Mouse (Mus musculus): ENCODE results near the gene Nup210l. TPM values are rescaled to one million over a fixed set of nuclear protein-coding genes. Genes with fewer than 3 reads are reported as not detected.

The Nup210l gene
- polyA plus RNA-seq, 1 experiment from 2014 or later = 0.50 TPM

DNA sequence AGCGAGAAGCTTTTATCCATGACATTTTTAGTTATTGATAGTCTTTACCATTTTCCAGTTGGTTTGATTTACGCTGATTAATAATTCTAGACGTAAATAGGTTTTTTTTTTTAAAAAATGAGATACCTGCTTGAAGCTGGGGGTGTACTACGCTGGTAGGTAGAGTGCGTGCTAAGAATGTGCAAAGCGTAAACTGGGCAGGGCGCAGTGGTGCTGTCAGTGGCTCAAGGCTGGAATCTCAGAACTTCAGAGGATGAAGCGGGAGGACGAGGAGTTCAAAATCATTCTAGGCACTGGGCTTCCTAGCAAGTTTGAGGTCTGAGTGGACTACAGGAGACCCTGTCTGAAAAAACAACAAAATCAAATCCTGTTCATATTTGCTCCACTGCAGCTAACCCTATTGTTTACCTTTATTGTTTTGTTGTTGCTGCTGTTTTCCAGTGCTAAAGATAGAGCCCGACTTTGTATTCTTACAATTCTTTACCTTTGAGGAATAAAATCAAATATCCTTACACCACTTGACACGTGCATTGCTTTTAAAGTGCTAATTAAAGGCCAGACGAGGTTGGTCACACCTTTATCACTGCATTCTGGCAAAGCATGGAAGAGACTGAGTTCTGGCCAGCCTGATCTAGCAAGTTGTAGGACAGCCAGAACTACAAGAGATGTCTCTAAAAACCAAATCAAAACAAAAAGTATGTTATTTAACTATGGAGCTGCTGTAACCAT is 110.2 kb downstream of the Nup210l start:
- Histone ChIP-seq H3K9ac (peak overlapping the region; percentile 30; the same call in 1 of the 2 replicates), H3K9me3 (no peaks in the 10 kb centered on the region), H3K27me3 (no peaks in the 10 kb centered on the region), H3K36me3 (replicated peaks) (peaks cover 35% of the 10 kb centered on the region), H3K27ac (peak overlapping the region; percentile 86; the same call in 1 of the 2 replicates), H3K4me1 (peaks cover 24% of the 10 kb centered on the region), H3K4me2 (peak overlapping the region; percentile 86), H3K4me3 (replicated peaks) (peak overlapping the region; percentile 84)
- 14% methylated on average over 12 of the region's 12 CpGs for WGBS
- ATAC-seq (ENCODE audit: low FRiP score) = peak; percentile 59; the same call in 1 of the 2 replicates

DNA sequence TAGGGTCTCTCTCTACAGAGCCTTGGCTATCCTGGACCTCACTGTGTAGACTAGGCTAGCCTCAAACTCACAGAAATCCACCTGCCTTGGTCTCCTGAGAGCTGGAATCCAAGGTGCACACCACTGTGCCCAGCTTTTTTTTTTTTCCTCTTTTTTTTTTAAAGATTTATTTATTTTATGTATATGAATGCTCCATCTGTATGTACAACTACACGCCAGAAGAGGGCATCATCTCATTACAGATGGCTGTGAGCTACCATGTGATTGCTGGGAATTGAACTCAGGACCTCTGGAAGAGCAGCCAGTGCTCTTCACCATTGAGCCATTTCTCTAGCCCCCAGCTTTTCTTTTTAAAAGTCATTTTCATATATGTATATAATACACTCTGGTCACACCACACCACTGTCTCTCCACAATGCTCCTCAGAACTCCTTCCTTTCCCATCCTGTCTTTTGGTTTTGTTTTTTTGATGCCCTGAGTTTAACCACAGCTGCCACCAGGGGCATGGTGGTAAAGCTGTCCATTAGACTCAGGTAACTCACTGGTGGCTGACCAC is 112.0 kb downstream of the Nup210l start:
- H3K4me3 ChIP-seq (replicated peaks) = no peak overlapping the region
- H3K27me3 ChIP-seq = no peaks in the 10 kb centered on the region
- H3K4me1 ChIP-seq = peaks cover 36% of the 10 kb centered on the region
- H3K27ac ChIP-seq = no peak overlapping the region
- no peaks in the 10 kb centered on the region for H3K9me3 ChIP-seq
- no peak overlapping the region for H3K4me2 ChIP-seq
- no peak for ATAC-seq (ENCODE audit: low FRiP score)
- peaks cover 18% of the 10 kb centered on the region for H3K36me3 ChIP-seq (replicated peaks)
- 39% methylated on average over 1 of the region's 1 CpGs for WGBS
- no peak overlapping the region for H3K9ac ChIP-seq

DNA sequence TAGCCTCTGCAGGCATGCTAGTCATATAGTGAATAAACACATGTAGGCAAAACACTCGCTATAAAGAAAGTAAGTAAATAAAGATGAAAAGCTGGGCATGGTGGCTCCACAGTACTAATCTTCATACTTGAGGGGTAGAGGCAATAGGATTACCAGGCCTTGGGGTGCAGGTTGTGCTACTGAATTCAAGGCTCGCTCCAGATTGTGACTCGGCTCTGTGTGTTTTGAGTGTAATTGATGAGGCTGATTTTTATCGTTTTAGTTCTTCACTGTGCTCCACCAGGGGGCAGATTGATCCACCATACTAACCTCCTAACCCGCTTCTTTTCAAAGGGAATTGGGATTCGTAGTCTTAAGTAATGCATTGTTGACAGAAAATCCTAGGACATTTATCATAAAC is 116.2 kb downstream of the Nup210l start:
- peak overlapping the region; percentile 69 for H3K4me2 ChIP-seq
- H3K9ac ChIP-seq = peak overlapping the region; percentile 63
- H3K4me1 ChIP-seq = peaks cover 18% of the 10 kb centered on the region
- H3K27me3 ChIP-seq = no peaks in the 10 kb centered on the region
- peaks cover 8% of the 10 kb centered on the region for H3K36me3 ChIP-seq (replicated peaks)
- peak overlapping the region; percentile 45 for H3K4me3 ChIP-seq (replicated peaks)
- ATAC-seq (ENCODE audit: low FRiP score) = peak; percentile 59
- peak overlapping the region; percentile 61 for H3K27ac ChIP-seq
- H3K9me3 ChIP-seq = no peaks in the 10 kb centered on the region
- 12% methylated on average over 6 of the region's 6 CpGs for WGBS

DNA sequence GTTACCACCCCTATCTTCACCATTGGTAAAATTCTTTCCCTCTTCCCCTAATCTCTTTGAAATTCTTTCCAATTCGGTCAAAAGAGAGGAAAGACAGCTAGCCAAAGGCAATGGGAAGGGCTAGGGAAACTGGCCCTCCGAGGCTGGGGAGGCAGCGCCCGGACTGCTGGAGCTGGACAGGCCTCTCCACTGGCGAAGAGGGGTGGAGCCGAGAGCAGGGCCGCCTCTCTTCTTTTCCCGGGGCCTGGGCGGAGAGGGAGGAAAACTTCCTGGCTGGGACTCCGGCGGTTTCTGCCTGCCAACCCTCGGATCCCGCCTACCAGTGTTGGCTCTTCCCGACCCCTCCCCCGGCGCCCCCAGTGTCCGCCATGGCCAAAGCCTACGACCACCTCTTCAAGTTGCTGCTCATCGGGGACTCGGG is 116.6 kb downstream of the Nup210l start:
- Histone ChIP-seq H3K9ac (peak overlapping the region; percentile 63), H3K4me2 (peak overlapping the region; percentile 69), H3K27me3 (no peaks in the 10 kb centered on the region), H3K4me1 (peaks cover 18% of the 10 kb centered on the region), H3K9me3 (no peaks in the 10 kb centered on the region), H3K27ac (peak overlapping the region; percentile 61), H3K4me3 (replicated peaks) (peak overlapping the region; percentile 45), H3K36me3 (replicated peaks) (peaks cover 13% of the 10 kb centered on the region)
- peak; percentile 76 for ATAC-seq (ENCODE audit: low FRiP score)
- 0% methylated on average over 20 of the region's 20 CpGs for WGBS

DNA sequence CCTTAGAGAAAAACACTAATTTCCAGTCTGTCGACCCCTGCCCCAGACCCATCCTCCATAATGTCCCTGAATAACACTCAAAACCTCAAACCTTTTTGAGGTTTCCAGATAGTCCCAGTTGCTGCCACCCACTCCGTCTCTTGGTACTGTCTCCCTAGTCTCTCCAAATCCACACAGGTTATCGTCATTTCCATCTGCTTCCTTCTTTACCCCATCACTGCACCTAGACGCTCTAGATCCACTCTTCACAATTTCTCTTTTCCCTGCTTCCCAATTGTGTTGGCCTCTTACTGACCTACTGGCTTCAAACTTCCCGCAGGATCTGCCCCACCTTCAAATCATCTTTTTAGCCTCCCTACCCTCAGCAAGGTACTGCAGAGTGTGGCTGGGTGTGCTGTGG is 117.2 kb downstream of the Nup210l start:
- ATAC-seq (ENCODE audit: low FRiP score) = no peak
- 23% methylated on average over 5 of the region's 5 CpGs for WGBS
- Histone ChIP-seq H3K4me3 (replicated peaks) (peak overlapping the region; percentile 45), H3K9me3 (no peaks in the 10 kb centered on the region), H3K27ac (no peak overlapping the region), H3K4me1 (peaks cover 18% of the 10 kb centered on the region), H3K36me3 (replicated peaks) (peaks cover 17% of the 10 kb centered on the region), H3K27me3 (no peaks in the 10 kb centered on the region), H3K4me2 (peak overlapping the region; percentile 69), H3K9ac (peak overlapping the region; percentile 63)

DNA sequence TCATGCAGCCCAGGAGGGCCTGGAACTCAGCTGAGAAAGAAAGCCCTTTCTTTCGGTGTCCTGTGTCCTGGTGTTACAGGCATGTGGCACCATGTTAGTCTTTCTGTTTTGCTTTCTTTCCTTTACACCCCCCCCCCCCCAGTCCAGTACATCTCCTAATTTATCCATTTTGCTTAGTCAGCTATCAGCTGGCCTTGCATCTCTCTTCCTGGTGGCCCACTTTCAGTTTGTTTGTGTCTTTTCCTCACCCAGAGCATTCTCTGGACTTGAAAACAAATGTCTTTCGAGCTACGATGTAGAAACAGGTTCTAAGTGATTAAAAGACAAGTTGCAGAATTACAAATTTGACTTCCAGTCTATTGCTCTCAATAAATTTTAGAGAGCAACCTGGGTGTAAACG is 118.5 kb downstream of the Nup210l start:
- Histone ChIP-seq H3K9ac (no peak overlapping the region), H3K4me2 (no peak overlapping the region), H3K36me3 (replicated peaks) (peaks cover 17% of the 10 kb centered on the region), H3K4me1 (peaks cover 18% of the 10 kb centered on the region), H3K27me3 (no peaks in the 10 kb centered on the region), H3K4me3 (replicated peaks) (no peak overlapping the region), H3K27ac (no peak overlapping the region), H3K9me3 (no peaks in the 10 kb centered on the region)
- 92% methylated on average over 4 of the region's 4 CpGs for WGBS
- ATAC-seq (ENCODE audit: low FRiP score) = no peak

DNA sequence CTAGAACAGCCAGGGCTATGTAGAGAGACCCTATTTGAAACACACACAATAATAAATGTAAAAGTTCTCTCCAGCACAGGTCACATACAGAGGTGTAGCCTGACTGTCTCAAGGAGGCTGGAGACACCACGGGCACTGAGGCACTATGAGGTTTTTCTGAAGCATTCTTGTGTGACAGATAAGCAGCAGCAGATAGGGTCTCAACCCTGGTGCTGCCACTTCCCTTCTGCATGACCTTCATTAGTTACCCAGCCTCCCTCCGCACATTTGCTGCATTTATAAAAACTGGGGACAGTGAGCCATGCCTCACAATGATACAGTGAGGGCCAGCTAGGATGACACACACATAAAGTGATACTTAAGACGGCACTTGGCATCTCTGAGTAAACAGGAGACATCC is 119.0 kb downstream of the Nup210l start:
- no peak overlapping the region for H3K27ac ChIP-seq
- H3K4me2 ChIP-seq = no peak overlapping the region
- no peak for ATAC-seq (ENCODE audit: low FRiP score)
- no peaks in the 10 kb centered on the region for H3K27me3 ChIP-seq
- peaks cover 18% of the 10 kb centered on the region for H3K4me1 ChIP-seq
- H3K9me3 ChIP-seq = no peaks in the 10 kb centered on the region
- WGBS = 88% methylated on average over 3 of the region's 3 CpGs
- H3K36me3 ChIP-seq (replicated peaks) = peaks cover 17% of the 10 kb centered on the region
- no peak overlapping the region for H3K4me3 ChIP-seq (replicated peaks)
- no peak overlapping the region for H3K9ac ChIP-seq

DNA sequence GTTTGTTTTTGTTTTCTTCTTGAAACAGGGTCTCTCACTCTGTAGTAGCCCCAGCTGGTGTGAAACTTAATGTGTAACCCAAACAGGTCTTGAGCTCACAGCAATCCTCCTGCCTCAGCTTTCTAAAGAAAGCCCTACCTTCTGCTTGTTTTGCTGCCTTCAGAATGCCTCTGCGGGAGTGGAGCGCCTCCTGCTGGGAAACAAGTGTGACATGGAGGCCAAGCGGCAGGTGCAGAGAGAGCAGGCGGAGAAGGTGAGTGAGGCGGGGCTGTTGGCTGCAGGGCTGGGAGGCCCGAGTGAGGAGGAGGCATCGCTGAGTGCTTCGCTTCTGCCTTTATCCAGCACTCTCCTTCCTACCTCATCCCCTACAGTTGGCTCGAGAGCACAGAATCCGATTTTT is 120.4 kb downstream of the Nup210l start:
- no peak for ATAC-seq (ENCODE audit: low FRiP score)
- H3K27ac ChIP-seq = no peak overlapping the region
- no peak overlapping the region for H3K4me3 ChIP-seq (replicated peaks)
- peaks cover 17% of the 10 kb centered on the region for H3K36me3 ChIP-seq (replicated peaks)
- no peak overlapping the region for H3K9ac ChIP-seq
- H3K27me3 ChIP-seq = no peaks in the 10 kb centered on the region
- peaks cover 18% of the 10 kb centered on the region for H3K4me1 ChIP-seq
- H3K4me2 ChIP-seq = no peak overlapping the region
- WGBS = 83% methylated on average over 10 of the region's 10 CpGs
- no peaks in the 10 kb centered on the region for H3K9me3 ChIP-seq

DNA sequence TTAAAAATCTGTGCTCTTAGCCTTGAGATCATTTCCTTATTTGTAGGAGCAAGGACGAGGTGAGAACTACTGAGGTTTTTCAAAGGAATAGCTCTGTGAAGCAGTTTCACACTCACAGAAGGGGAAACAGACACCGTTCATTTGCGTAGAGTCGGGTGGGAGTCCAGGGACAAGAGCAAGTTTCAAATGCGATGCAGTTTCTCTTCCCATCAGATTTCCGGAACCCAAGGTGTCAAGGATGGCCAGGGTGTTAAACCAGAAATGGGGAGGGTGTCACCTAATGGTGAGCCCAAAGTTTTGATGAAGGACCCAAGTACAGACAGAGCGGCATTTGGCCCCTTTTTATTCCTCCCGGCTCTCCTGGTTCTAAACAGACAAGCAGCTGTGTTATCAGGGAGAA is 127.1 kb downstream of the Nup210l start:
- H3K27me3 ChIP-seq = no peaks in the 10 kb centered on the region
- H3K4me2 ChIP-seq = peak overlapping the region; percentile 79
- no peaks in the 10 kb centered on the region for H3K9me3 ChIP-seq
- H3K9ac ChIP-seq = peak overlapping the region; percentile 75
- ATAC-seq (ENCODE audit: low FRiP score) = no peak; the same call in 1 of the 2 replicates
- H3K27ac ChIP-seq = peak overlapping the region; percentile 88; the same call in 1 of the 2 replicates
- peaks cover 22% of the 10 kb centered on the region for H3K36me3 ChIP-seq (replicated peaks)
- peaks cover 13% of the 10 kb centered on the region for H3K4me1 ChIP-seq
- 20% methylated on average over 8 of the region's 8 CpGs for WGBS
- peak overlapping the region; percentile 61 for H3K4me3 ChIP-seq (replicated peaks)

DNA sequence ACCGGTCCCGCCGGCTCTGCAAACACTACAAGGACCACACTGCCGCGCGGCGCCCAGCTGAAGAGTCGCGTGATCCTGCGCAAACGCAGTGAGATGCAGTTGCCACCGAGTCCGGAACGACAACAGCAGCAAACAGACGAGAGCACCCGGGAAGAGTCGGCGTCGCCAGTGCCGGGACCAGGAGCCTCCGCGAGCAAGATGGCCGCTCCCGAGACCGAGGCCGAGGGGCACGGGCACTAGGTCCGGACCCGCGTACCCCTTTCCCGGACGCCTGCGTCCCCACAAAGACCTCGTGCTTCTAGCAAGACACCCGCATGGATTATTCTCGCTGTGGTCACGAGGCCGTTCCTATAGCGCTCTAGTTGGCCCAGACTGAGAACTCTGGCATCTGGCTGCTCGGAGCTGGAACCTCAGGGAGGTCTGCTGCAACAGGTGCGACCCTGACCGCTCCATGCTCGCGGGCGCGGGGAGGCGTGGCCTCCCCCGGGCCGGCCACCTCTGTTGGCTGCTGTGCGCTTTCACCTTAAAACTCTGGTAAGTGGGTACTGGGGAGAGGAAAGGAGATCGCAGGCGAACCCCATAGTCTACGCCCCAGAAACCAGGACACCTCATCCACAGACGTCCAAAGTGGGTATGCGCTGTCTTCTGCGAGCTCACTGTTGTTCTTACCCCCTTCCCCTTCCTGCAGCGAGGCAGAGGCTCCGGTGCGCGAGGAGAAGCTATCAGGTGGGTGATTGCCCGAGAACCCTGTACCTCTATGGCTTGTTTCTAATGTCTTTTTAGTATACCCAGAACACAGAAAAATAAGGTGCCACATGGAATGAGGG is 127.8 kb downstream of the Nup210l start, which contains the start of gene Jtb:
Gene Jtb (plus strand): TSS at position 91 of the 827 bp plus-strand sequence.
- no peaks in the 10 kb centered on the region for H3K27me3 ChIP-seq
- H3K9ac ChIP-seq = peak within 1 kb of the TSS; percentile 75
- H3K4me3 ChIP-seq (replicated peaks) = peak within 1 kb of the TSS; percentile 61
- peak within 1 kb of the TSS; percentile 79 for H3K4me2 ChIP-seq
- H3K9me3 ChIP-seq = no peaks in the 10 kb centered on the region
- peak within 1 kb of the TSS; percentile 88 for H3K27ac ChIP-seq
- WGBS = under 1% methylated on average over 61 of the region's 61 CpGs
- peak; percentile 97 for ATAC-seq (ENCODE audit: low FRiP score)
- peaks cover 27% of the 10 kb centered on the region for H3K36me3 ChIP-seq (replicated peaks)
- peaks cover 13% of the 10 kb centered on the region for H3K4me1 ChIP-seq

DNA sequence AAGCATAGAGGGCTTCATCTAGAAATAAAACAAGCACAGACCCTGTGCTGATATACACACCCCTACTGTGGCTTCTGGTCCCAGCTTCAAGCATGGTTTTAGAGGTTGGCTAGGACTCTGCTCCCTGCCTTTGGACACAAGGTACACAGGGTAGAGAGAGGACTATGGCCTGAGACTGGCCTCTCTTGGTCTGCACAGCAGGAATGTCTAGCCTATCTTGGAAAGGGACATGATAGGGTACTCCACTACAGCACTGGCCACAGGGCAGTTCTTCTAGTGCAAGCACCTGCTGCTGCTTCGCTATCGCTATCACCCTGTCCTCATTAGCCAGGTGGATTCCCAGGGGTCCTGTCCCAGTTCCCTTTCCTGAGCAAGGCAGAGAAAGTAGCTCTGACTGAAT is 137.3 kb downstream of the Nup210l start:
- no peak overlapping the region for H3K4me2 ChIP-seq
- peaks cover 3% of the 10 kb centered on the region; the same call in 1 of the 2 replicates for H3K36me3 ChIP-seq (replicated peaks)
- H3K9ac ChIP-seq = no peak overlapping the region
- ATAC-seq (ENCODE audit: low FRiP score) = no peak
- 87% methylated on average over 2 of the region's 2 CpGs for WGBS
- no peaks in the 10 kb centered on the region for H3K27me3 ChIP-seq
- peaks cover 18% of the 10 kb centered on the region for H3K4me1 ChIP-seq
- H3K9me3 ChIP-seq = no peaks in the 10 kb centered on the region
- H3K27ac ChIP-seq = no peak overlapping the region
- no peak overlapping the region for H3K4me3 ChIP-seq (replicated peaks)

DNA sequence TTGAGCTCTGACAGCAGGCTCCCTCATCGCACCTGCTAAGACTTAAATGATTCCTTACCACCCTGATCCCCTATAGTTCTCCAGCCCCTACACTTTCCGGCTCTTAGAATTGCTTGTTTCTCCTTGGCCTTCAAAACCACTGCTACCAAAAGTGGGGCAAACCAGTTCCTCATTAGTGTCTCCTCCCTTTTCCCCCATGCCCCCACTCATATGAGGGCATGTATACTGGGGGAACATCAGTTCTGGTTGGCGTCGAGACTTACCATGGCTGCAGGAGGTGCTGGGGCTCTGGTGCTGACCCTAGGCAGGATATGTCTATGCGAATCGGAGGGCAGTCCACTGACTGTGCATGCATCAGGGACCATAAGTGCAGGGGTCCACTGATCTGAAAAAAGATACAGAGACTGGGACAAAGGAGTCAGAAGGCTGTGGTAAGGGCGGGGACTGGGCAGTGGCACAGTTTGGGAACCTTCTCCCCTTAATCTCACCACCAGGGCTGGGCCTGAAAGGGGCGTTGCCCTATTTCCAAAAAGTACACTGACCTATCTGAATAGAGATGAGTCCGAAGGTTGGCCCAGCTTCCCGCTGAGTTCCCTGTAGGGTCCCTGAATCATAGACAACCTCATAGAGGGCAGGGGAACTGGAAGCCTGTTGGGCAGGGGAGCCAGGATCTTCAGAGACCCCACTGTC is 137.9 kb downstream of the Nup210l start:
- Histone ChIP-seq H3K4me2 (no peak overlapping the region), H3K36me3 (replicated peaks) (no peaks in the 10 kb centered on the region), H3K9me3 (no peaks in the 10 kb centered on the region), H3K27ac (no peak overlapping the region), H3K9ac (no peak overlapping the region), H3K27me3 (no peaks in the 10 kb centered on the region), H3K4me3 (replicated peaks) (no peak overlapping the region), H3K4me1 (peaks cover 18% of the 10 kb centered on the region)
- no peak for ATAC-seq (ENCODE audit: low FRiP score)
- WGBS = 86% methylated on average over 10 of the region's 10 CpGs

Data from forebrain, embryonic 12.5 days (tissue).